Mouse (Mus musculus): ENCODE results near the gene Platr17. TPM values are rescaled to one million over a fixed set of nuclear protein-coding genes. Genes with fewer than 3 reads are reported as not detected.

Gene Platr17
- polyA plus RNA-seq, 1 experiment from 2014 or later, result 0.59 TPM

DNA sequence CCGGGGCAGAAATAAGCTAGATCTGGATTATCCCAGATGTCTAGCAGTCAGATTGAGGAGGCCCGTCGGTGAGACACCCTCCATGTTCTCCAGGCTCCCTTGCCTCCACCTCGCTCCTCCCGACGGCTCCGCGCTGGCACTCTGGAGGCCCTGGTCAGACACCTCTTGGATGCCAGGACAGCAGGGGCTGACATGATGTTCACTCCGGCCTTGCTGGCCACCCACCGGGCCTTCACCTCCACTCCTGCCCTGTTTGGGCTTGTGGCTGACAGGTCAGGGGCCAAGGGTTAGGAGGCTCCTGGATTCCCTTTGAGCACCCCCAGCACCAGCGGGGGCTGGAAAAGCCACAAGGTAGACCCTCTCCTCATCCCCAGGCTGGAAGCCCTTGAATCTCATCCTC is 27.0 kb downstream of the Platr17 start:
- DNase-seq (ENCODE audit: low spot score) (no peak), ATAC-seq (ENCODE audit: low FRiP score) (no peak)
- Histone ChIP-seq H3K9me3 (ENCODE audit: control insufficient read depth, low read length) (no peaks in the 10 kb centered on the region), H3K36me3 (replicated peaks; ENCODE audit: control insufficient read depth, insufficient read depth) (peaks cover 50% of the 10 kb centered on the region), H3K4me1 (replicated peaks; ENCODE audit: control insufficient read depth, insufficient read depth, low read length) (peaks cover 20% of the 10 kb centered on the region), H3K27ac (no peak overlapping the region), H3K9ac (no peak overlapping the region), H3K4me2 (replicated peaks) (no peak overlapping the region), H3K4me3 (replicated peaks; ENCODE audit: low read length) (no peak overlapping the region), H3K27me3 (ENCODE audit: control insufficient read depth, insufficient read depth, low read length) (no peaks in the 10 kb centered on the region)
- WGBS, result 92% methylated on average over 11 of the region's 11 CpGs

DNA sequence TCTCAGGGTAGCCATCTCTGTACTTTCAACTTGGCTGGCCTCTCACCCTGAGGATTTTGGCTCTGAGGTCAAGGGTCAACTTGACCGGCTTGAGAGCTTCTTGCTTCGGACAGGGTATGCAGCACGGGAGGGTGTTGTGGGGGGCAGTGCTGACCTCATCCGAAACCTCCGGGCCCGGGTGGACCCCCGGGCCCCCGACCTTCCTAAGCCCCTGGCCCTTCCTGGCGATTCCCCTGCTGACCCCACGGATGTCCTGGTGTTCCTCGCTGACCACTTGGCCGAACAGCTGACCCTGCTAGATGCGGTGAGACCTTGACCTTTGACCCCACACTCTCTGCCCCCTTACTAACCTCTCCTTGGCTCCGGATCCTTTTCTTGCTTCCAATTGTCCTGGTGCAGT is 27.5 kb downstream of the Platr17 start:
- H3K27me3 ChIP-seq (ENCODE audit: control insufficient read depth, insufficient read depth, low read length), result no peaks in the 10 kb centered on the region
- DNase-seq (ENCODE audit: low spot score) (no peak), ATAC-seq (ENCODE audit: low FRiP score) (no peak)
- H3K27ac ChIP-seq, result no peak overlapping the region
- 86% methylated on average over 14 of the region's 14 CpGs for WGBS
- H3K4me3 ChIP-seq (replicated peaks; ENCODE audit: low read length), result no peak overlapping the region
- H3K36me3 ChIP-seq (replicated peaks; ENCODE audit: control insufficient read depth, insufficient read depth), result peaks cover 51% of the 10 kb centered on the region
- no peak overlapping the region for H3K4me2 ChIP-seq (replicated peaks)
- H3K9ac ChIP-seq, result no peak overlapping the region
- H3K4me1 ChIP-seq (replicated peaks; ENCODE audit: control insufficient read depth, insufficient read depth, low read length), result peaks cover 20% of the 10 kb centered on the region
- H3K9me3 ChIP-seq (ENCODE audit: control insufficient read depth, low read length), result no peaks in the 10 kb centered on the region

DNA sequence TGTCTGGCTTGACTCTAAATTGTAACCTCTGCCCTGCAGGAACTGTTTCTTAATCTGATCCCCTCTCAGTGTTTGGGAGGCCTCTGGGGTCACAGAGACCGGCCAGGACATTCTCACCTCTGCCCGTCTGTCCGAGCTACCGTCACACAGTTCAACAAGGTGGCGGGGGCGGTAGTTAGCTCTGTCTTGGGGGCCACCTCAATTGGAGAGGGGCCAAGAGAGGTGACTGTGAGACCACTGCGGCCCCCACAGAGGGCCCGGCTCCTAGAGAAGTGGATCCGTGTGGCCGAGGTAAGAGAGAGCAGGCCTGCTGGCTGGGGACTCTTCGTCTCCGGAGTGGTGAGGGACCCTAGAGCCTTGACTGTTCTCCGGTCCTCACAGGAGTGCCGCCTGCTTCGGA is 28.0 kb downstream of the Platr17 start:
- H3K4me3 ChIP-seq (replicated peaks; ENCODE audit: low read length), result no peak overlapping the region
- DNase-seq (ENCODE audit: low spot score) (no peak), ATAC-seq (ENCODE audit: low FRiP score) (no peak)
- no peaks in the 10 kb centered on the region for H3K27me3 ChIP-seq (ENCODE audit: control insufficient read depth, insufficient read depth, low read length)
- no peak overlapping the region for H3K4me2 ChIP-seq (replicated peaks)
- no peak overlapping the region for H3K27ac ChIP-seq
- H3K9me3 ChIP-seq (ENCODE audit: control insufficient read depth, low read length), result no peaks in the 10 kb centered on the region
- H3K4me1 ChIP-seq (replicated peaks; ENCODE audit: control insufficient read depth, insufficient read depth, low read length), result peaks cover 19% of the 10 kb centered on the region
- 92% methylated on average over 15 of the region's 15 CpGs for WGBS
- H3K9ac ChIP-seq, result no peak overlapping the region
- H3K36me3 ChIP-seq (replicated peaks; ENCODE audit: control insufficient read depth, insufficient read depth), result peaks cover 48% of the 10 kb centered on the region

- H3K27me3 ChIP-seq (ENCODE audit: control insufficient read depth, insufficient read depth, low read length), result no peaks in the 10 kb centered on the region
- H3K9ac ChIP-seq, result no peak overlapping the region
- no peak for DNase-seq (ENCODE audit: low spot score)
- WGBS, result 89% methylated on average over 21 of the region's 21 CpGs
- no peak overlapping the region for H3K4me2 ChIP-seq (replicated peaks)
- H3K36me3 ChIP-seq (replicated peaks; ENCODE audit: control insufficient read depth, insufficient read depth), result peaks cover 52% of the 10 kb centered on the region
- H3K4me1 ChIP-seq (replicated peaks; ENCODE audit: control insufficient read depth, insufficient read depth, low read length), result peaks cover 18% of the 10 kb centered on the region
- H3K4me3 ChIP-seq (replicated peaks; ENCODE audit: low read length), result no peak overlapping the region
- no peak overlapping the region for H3K27ac ChIP-seq
- H3K9me3 ChIP-seq (ENCODE audit: control insufficient read depth, low read length), result no peaks in the 10 kb centered on the region
- no peak for ATAC-seq (ENCODE audit: low FRiP score)
These were observed 30.6 kb downstream of the Platr17 start for GRCm38 (mm10) chr17:33935422-33936055.

DNA sequence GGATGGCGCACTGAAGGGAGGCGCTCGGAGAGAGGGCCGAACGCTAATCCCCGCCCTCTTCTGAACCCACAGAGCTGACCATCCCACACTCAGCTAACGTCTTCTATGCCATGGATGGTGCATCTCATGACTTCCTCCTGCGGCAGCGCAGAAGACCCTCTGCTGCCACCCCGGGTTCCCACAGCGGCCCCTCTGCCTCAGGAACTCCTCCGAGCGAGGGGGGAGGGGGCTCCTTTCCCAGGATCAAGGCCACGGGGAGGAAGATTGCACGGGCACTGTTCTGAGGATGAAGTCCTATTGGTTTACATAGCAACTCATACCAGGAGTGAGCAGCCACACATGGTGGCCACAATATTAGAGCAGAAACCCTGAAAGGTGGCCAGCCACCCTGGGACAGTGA is 32.1 kb downstream of the Platr17 start:
- Histone ChIP-seq H3K9me3 (ENCODE audit: control insufficient read depth, low read length) (no peaks in the 10 kb centered on the region), H3K36me3 (replicated peaks; ENCODE audit: control insufficient read depth, insufficient read depth) (peaks cover 52% of the 10 kb centered on the region), H3K4me1 (replicated peaks; ENCODE audit: control insufficient read depth, insufficient read depth, low read length) (peaks cover 16% of the 10 kb centered on the region), H3K27me3 (ENCODE audit: control insufficient read depth, insufficient read depth, low read length) (no peaks in the 10 kb centered on the region), H3K4me2 (replicated peaks) (no peak overlapping the region), H3K9ac (no peak overlapping the region), H3K4me3 (replicated peaks; ENCODE audit: low read length) (no peak overlapping the region), H3K27ac (no peak overlapping the region)
- WGBS, result 85% methylated on average over 15 of the region's 15 CpGs
- ATAC-seq (ENCODE audit: low FRiP score), result no peak
- no peak for DNase-seq (ENCODE audit: low spot score)

GRCm38 (mm10) chr17:33938783-33939182 is 33.8 kb downstream of the Platr17 start:
- Histone ChIP-seq H3K9ac (no peak overlapping the region), H3K4me2 (replicated peaks) (0 out of 2 replicates have a peak overlapping the region, but pooled peaks have one; percentile 84), H3K4me1 (replicated peaks; ENCODE audit: control insufficient read depth, insufficient read depth, low read length) (peaks cover 16% of the 10 kb centered on the region), H3K27ac (no peak overlapping the region), H3K27me3 (ENCODE audit: control insufficient read depth, insufficient read depth, low read length) (no peaks in the 10 kb centered on the region), H3K36me3 (replicated peaks; ENCODE audit: control insufficient read depth, insufficient read depth) (peaks cover 50% of the 10 kb centered on the region), H3K9me3 (ENCODE audit: control insufficient read depth, low read length) (no peaks in the 10 kb centered on the region), H3K4me3 (replicated peaks; ENCODE audit: low read length) (no peak overlapping the region)
- DNase-seq (ENCODE audit: low spot score) (no peak), ATAC-seq (ENCODE audit: low FRiP score) (no peak)
- WGBS, result 83% methylated on average over 11 of the region's 11 CpGs

DNA sequence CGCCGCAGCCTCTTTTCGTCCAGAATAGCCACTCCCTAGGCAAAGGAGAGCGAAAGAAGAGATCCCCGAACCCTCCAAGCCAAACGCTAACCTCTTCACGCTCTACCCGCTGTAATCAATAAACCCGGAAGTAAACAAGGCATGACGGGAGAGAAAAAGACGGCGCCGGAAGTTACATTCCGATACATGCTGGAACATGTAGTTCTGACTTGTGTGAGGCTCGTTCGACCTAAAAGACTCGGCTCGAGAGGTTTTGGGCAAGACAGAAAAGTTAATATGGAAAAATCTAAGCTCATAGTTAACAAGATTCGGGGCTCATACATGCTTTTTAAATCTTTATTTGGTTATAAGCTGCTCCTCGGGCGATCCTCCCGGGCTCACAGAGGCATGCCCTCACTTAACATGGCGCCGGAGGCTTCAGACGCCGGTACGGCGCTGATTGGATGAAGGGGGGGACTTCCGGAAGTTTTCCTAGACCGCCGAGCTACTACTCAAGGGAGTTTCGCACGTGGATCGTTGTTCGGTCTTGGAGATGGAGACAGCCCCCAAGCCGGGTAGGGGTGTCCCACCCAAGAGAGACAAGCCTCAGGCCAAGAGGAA is 35.4 kb downstream of the Platr17 start, which contains the start of the genes Pfdn6 and Wdr46:
Gene Pfdn6, minus strand, starts transcription at position 138 of the 600 bp plus-strand sequence.
Gene Wdr46, plus strand, starts transcription at position 455 of the 600 bp plus-strand sequence.
- Histone ChIP-seq H3K4me1 (replicated peaks; ENCODE audit: control insufficient read depth, insufficient read depth, low read length) (peaks cover 16% of the 10 kb centered on the region), H3K9ac (peak within 1 kb of the TSS; percentile 70), H3K4me3 (replicated peaks; ENCODE audit: low read length) (peak within 1 kb of the TSS; percentile 87), H3K4me2 (replicated peaks) (peak within 1 kb of the TSS; percentile 84), H3K27ac (0 out of 2 replicates have a peak within 1 kb of the TSS, but pooled peaks have one; percentile 0), H3K9me3 (ENCODE audit: control insufficient read depth, low read length) (no peaks in the 10 kb centered on the region), H3K36me3 (replicated peaks; ENCODE audit: control insufficient read depth, insufficient read depth) (peaks cover 52% of the 10 kb centered on the region), H3K27me3 (ENCODE audit: control insufficient read depth, insufficient read depth, low read length) (no peaks in the 10 kb centered on the region)
- WGBS, result under 1% methylated on average over 36 of the region's 36 CpGs
- ATAC-seq (ENCODE audit: low FRiP score) (peak; percentile 90), DNase-seq (ENCODE audit: low spot score) (peak; percentile 95)

DNA sequence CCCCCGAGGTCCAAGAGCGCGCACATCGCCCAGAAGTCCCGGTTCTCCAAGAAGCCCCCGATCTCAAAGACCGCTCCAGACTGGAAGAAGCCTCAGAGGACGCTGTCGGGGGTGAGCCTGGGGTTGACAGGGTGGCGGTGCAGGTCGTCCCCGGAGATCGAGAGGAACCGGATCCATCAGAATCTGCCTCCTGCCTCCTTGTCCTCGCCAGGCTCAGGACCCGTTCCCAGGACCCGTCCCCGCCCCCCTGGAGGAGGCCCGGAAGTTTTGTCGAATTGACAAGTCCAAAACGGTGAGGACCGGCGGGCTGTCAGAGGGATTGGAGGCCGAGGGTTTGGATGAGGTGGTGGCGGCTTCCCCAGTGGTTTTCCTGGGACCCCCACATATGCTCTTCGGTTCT is 36.0 kb downstream of the Platr17 start:
- Histone ChIP-seq H3K4me3 (replicated peaks; ENCODE audit: low read length) (peak overlapping the region; percentile 87), H3K27ac (no peak overlapping the region), H3K4me1 (replicated peaks; ENCODE audit: control insufficient read depth, insufficient read depth, low read length) (peaks cover 16% of the 10 kb centered on the region), H3K4me2 (replicated peaks) (peak overlapping the region; percentile 84), H3K9me3 (ENCODE audit: control insufficient read depth, low read length) (no peaks in the 10 kb centered on the region), H3K27me3 (ENCODE audit: control insufficient read depth, insufficient read depth, low read length) (no peaks in the 10 kb centered on the region), H3K36me3 (replicated peaks; ENCODE audit: control insufficient read depth, insufficient read depth) (peaks cover 52% of the 10 kb centered on the region), H3K9ac (peak overlapping the region; percentile 70)
- no peak for DNase-seq (ENCODE audit: low spot score)
- 2% methylated on average over 26 of the region's 26 CpGs for WGBS
- ATAC-seq (ENCODE audit: low FRiP score), result no peak

DNA sequence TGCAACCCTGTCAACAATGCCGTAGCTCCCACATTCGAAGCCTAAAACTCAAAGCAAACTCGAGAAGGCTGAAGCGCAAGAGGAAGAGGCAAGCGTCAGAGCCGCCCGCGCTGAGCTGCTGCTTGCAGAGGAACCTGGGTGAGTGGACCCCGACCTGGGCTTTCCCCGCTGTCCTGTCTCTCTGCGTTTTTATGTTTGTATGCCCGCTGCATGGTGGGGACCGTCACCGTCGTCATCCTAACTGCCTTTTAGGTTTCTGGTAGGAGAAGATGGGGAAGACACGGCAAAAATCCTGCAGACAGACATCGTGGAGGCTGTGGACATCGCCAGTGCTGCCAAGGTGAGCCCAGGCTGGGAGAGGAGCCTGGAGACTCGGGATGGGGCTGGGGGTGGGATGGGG is 36.4 kb downstream of the Platr17 start:
- no peak for DNase-seq (ENCODE audit: low spot score)
- no peaks in the 10 kb centered on the region for H3K27me3 ChIP-seq (ENCODE audit: control insufficient read depth, insufficient read depth, low read length)
- no peak for ATAC-seq (ENCODE audit: low FRiP score)
- 63% methylated on average over 19 of the region's 19 CpGs for WGBS
- peaks cover 55% of the 10 kb centered on the region for H3K36me3 ChIP-seq (replicated peaks; ENCODE audit: control insufficient read depth, insufficient read depth)
- H3K9ac ChIP-seq, result peak overlapping the region; percentile 70
- peak overlapping the region; percentile 84 for H3K4me2 ChIP-seq (replicated peaks)
- H3K9me3 ChIP-seq (ENCODE audit: control insufficient read depth, low read length), result no peaks in the 10 kb centered on the region
- no peak overlapping the region for H3K27ac ChIP-seq
- peaks cover 16% of the 10 kb centered on the region for H3K4me1 ChIP-seq (replicated peaks; ENCODE audit: control insufficient read depth, insufficient read depth, low read length)
- peak overlapping the region; percentile 87 for H3K4me3 ChIP-seq (replicated peaks; ENCODE audit: low read length)
